Mouse (Mus musculus): Measurements from ENCODE around the gene Flrt2.
"Not testable (repeated sequence)": the region's sequence is repeated elsewhere in the genome, so short reads cannot be mapped to it uniquely, and the experiment has no call there.

Flrt2 gene

DNA sequence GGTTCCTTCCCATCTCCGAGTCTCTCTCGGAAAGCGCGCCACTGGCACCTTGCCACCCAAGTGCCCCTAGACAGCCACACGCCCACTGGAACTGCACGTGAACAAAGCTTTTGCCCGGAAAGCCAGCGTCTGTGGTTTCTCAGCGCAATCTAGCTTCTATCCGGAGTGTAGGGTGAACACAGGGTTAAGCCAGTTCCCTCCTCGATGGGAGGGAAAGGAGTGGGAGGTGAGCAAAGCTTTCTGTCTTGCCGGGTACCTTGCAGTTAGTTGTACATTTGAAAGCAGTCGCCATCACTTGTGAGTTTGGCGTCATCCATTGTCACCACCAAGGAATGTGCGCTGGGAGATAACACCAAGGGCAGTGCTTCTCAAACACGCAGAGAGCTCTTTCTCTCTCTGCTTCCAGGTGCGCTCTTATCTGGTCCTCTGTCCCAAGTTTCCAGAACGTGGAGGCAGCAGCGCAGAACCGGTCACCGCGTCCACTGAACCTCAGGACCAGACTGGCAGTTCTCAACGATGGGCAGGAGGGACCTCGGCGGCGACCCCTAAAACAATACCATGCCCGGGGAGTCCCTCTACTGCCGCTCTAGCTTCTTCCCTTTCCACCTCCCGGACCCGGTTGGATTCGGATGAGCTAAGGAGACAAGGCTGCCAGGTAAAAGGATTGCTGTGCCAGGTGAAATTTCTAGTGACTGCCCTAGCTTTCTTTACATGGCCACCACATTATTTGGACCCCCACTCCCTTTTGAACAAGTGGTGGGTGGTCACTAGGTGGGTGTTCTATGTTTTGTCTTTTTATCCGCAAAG, at the start of gene Flrt2:
Gene Flrt2 (plus strand): TSS at position 266 of the 807 bp plus-strand sequence.
- no peak for DNase-seq (ENCODE audit: low spot score in 2 of 2)

DNA sequence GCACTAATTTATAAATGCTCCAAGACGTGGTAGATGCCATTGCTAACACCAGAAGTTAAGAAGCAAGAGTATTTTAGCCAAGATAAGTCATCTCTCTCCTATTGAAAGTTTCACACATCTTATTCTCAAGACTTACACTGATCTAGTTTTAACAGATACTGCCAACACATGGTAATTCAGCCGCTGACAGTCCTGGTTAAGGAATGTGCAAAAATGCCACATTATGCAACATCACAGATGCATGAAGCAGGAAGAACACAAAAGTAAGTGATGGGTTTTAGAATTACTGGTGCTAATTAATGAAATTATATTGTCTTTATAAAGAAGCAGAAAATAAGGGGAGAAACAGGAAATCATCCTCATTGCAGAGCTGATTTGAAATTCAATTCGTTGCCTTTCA, 49.8 kb upstream of the Flrt2 start:
- no peak for DNase-seq (ENCODE audit: low spot score in 2 of 2)

DNA sequence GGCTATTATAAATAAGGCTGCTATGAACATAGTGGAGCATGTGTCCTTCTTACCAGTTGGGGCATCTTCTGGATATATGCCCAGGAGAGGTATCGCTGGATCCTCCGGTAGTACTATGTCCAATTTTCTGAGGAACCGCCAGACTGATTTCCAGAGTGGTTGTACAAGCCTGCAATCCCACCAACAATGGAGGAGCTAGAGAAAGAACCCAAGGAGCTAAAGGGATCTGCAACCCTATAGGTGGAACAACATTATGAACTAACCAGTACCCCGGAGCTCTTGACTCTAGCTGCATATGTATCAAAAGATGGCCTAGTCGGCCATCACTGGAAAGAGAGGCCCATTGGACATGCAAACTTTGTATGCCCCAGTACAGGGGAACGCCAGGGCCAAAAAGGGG, 44.8 kb upstream of the Flrt2 start:
- DNase-seq (ENCODE audit: low spot score in 2 of 2): not testable (repeated sequence)

DNA sequence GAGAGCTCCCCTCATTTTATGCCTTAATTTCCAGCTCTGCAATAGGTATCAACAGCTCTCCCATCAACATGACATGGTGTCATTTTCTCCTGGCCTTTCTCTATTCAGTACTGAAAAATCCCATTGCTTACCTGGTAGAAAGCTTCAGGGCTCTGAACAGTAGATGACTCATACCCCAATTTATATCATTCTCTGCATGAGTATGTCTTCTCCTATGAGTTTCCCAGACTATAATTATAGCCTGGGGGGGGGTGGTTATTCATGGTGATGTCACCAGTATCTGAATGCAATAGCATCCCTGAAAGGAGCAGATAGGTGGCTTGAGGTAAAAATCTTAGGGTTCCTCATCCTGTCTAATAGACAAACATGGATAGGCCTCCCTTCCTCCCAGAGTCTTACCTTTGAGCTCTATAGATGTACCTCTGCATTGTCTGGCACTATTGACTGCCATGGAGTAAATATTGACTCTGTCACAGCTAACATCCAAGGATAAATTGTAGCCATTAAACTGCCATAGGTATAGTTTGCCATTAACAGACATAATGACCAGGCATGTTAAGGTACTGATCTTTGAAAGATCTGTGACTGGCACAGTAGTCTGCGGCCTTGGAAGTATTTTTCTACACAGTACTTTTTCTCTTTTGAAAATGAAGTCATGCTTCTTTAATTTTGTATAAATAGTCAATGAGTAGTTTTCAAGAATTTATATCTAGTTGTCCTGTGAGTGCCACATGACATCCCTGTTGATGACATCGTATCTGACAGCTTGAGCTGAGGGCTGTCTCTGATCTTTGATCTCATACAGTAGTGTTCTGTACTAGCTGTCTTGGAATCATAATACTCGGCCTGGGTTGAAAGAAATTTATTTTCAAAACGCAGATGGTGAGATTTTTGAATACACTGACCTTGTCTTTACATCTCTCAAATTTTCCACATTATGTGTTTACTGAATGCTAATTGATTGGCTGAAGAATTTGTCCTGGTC, 39.6 kb upstream of the Flrt2 start:
- DNase-seq (ENCODE audit: low spot score in 2 of 2): no peak

DNA sequence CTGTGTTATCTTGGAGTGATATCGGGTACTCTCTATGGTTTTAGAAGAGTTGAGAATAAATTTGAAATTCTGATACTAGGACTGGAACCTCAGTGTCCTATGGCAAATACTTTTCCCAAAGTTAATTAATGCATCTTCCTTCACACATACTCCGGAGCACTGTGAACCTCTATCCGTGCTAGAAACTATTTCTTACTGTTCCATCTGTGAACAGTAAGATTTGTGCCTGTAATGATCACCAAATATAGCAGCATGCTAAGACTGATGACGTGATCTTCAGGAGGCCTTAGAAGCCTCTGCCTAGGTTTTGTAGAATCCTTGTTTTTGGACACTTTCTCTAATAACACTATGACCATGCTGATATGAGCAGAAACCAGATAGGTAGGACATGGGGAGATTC, 35.4 kb upstream of the Flrt2 start:
- DNase-seq (ENCODE audit: low spot score in 2 of 2): no peak

DNA sequence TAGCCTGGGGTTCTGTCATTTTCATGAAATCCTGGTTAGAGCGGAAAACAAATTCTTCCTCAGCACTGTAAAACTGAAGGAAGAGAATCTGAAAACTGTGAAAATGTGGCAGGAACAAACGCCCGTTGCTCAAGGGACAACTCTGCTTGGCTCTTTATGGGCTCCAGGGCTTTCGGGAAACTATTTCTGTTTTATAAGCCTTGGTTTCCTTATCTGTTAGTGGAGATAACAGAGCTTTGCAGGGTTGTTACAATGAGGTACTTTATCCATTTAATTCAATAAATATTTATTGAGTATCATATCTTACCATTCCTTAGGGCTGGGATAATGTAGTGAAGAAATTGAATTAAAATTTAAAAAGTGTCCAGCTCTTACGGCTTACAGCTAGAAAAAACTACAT, 24.7 kb upstream of the Flrt2 start:
- no peak for DNase-seq (ENCODE audit: low spot score in 2 of 2)

DNA sequence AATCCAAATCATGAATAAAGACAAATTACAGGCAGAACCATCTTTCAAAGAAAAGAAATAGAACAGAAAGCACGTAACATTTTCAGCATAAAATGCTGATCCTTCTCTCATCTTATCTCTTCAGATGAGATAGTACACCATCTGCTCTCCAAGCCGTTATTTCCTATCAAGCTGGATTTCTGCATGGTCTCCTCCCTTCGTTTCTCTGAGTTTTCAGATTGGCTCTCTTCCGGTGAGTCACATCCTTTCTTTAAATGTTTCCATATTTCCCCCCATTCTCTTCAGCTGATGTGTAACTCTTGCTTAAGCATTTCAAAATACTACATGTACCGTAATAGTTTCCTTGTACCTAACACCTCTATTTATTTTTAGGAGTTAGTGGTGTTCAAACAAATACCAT, 16.3 kb upstream of the Flrt2 start:
- DNase-seq (ENCODE audit: low spot score in 2 of 2): no peak

DNA sequence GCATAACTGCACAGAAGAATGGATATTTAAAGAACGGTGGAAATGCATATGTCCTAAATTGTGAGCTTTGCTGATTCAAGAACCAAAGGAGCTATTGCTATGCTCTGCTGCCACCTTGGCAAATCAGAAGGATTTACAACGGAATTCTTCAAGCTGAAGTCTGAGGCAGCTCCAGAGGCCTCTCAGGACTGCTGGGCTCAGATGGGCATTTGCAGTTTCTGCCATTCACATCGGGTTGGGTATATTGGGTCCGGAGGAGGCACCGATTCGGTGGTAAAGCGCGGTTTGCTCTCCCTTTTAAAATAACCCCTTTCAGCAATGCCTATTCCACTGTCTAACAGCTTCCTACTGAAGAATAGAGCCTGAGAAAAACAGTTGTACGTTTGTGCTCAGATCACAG, 1.2 kb upstream of the Flrt2 start:
- DNase-seq (ENCODE audit: low spot score in 2 of 2): no peak

DNA sequence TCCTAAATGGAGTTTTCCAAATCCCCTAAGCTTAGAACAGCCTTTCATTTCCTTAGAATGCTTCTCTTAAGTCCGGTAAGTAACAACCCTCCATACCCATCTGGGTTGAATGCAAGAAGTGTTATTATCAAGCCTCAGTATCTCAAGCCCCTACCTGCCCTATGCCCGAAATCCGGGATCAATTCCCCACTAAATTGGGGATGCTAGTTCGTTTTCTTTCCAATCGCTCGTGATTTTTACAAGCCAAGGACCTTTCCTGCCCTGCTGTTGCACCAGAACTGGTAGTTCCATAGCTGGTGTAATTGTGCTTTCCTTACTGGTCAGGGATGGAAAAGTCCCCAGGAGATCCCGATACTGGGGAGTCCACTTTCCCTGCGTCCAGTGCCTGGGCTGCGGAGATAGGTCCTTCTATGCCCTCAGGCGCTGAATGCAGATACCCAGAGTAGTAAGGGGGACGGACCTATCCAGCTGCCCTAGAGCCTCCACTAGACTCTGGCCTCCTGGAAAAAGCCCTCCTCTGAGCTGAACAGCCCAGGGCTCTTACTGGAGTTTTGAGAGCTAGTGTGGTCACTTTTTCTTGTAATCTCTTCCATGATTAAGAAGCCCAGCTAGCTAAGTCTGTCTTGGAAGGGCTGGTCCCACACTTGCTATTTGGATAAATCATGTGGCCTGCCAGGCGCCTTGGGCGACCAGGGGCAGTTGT, 1.1 kb downstream of the Flrt2 start:
- no peak for DNase-seq (ENCODE audit: low spot score in 2 of 2)

DNA sequence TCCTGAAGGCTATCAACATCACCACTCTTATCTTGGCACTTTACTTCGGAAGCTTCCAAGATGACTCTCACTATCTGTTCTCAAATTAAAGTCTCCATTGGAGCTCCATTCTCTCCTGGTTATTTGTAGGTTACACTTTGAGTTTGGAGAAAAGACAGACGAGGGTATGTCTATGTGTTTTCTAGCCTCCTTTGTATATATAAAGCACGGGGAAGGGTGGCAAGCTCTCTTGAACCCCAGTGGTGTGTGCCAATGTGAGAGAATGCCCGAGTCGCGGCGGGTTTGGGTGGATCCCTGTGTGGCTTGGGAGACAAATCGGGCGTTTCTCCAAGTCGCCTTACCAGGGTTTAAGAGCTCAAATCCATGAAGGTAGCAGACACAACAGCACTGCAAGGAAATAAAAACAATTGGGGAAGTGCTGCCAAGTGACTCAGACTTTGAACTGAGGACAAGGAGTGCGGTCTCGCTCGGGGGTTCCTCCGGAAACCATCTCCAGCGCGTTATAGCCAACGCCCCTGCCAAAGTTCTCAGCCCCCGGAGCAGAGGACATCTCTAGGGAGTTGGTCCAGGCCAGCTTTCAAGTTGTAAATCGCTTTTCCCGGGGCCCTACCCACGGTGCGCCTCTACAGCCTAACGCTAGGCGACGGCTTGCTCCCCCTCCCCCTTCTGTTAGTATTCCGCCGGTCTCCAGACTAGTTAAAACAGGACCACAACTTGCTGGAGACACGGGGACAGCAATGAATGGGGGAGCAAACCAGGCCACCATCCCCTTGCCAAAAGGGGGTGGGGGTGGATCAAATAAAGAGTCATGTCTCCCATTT, 1.8 kb downstream of the Flrt2 start:
- DNase-seq (ENCODE audit: low spot score in 2 of 2): no peak

DNA sequence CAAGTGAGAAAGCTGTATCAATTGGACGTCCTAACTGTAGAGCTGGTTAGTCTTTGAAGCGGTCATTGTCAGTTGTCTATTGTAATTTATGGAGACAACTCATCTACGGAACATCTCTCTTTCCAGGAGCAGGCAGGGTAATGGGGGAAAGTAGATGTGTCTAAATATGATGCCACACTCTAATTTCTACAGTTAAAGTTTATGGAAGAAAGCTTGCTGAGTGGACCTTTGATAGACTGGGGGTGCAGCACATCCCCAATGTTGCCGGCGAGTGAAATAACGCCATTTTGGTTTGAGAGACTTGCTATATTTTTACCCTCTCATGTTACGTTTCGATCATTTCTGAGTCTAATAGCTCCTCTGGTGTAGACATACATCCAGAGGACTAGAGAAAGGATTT, 2.5 kb downstream of the Flrt2 start:
- DNase-seq (ENCODE audit: low spot score in 2 of 2): no peak

DNA sequence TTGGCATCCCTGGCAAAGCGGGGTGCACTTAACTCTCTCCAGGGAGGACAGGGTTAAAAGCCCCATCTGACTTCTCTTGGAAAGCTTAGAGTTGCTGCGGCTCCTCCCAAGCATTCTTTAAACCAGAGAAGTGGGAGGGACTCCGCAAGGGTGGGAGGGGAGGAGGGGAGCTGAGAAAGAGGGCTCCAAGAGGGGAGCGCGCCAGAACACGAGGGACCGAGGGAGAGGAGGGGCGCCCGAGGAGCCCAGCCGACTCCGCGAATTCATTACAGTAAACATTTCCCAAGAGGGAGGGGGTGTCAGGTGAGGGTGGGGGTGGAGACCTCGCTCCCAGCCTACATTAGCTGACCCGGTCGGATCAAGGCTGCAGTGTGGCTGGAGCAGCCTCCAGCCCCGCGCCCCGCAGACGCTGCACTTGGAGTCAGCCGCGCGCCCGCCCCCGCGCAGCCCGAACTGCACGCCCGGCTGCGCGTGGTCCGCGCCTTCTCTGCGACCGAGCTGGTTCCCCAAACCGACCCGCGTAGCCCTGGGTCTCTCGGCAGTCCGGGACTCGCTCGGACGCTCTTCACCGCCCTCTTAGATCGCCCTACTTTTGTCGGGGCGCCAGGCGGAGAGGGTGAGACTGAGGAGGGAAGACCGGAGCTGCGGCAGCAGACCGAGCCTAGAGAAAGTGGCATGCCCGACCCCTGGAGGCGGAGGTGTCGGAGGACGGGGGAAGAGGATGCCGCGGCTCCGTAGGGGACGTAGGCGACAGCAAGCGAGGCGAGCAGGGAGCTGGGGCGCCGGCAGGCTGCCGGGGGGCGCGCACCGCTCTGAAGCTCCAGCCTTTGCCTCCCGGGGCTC, 3.2 kb downstream of the Flrt2 start:
- no peak for DNase-seq (ENCODE audit: low spot score in 2 of 2)

DNA sequence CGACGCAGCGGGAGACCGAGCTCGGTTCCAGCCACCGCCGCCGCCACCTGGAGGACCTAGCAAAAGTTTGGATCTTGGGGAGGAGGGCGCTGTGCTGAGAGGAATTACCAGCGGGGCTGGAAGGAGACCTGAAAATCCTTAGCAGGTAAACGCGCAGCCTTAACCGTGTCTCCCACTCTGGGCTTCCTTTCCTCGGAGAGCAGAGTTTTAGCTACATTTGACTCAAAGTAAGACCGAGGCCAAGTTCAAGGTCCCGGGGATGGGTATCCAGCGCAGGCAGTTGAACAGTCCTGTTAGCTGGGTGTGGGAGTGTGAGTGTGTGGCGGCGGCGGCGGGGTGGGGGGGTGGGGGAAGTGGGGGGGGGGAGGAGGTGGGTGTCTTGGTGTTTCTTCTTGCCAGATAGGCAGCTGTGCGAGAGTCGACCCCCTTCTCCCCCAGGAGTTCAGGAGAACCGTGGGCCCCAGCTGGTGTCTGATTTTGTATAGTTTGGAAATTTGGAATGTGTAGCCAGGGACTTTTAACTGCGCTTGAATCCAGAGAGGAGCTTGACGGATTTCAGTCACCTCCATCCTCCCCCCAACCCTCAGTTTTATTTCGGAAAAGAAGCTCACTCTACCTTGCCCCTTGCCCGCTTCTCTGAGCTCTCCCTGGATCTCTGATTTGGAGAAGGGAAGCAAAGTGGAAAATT, 4.0 kb downstream of the Flrt2 start:
- no peak for DNase-seq (ENCODE audit: low spot score in 2 of 2)

DNA sequence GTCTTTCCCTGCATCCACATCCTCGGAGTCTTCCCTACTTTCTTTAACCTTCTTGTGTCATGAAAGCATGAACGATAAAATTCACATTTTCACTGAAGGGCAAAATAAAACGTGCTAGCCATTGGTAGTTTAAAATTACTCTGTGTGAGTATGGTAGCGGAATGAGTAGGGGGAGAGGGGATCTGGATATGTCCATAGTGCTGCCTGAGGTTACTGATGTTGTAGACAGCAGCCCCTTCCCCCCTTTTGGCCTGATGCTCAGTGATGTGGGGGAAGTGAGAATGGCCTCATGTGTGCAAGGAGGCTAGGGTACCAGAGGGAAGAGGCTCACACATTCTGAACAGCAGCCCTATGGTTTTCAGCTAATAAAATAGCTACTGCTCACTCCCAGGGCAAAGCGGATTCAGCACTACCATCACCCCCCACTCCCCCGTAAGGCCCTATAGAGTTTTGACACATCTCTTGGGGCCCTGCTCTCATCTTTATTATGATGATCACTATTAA, 4.5 kb downstream of the Flrt2 start:
- DNase-seq (ENCODE audit: low spot score in 2 of 2): no peak

DNA sequence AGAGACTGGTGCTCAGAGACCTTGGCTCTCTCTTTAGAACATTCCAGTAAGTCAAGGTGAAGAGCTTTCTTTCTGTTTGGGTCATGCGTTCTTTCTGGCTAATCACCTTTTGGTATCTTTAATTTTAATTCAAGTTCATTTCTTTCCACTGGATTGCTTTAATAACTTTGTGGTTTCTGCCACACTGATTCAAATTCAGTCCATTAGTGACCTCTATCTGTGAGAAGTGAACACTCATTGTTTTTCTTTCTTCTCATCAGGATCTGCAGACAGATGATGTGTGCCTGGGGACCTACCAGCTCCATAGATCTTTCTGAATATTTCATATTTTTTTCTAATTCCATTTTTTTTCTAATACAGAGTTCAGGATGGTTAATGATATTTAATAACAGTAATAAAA, 6.5 kb downstream of the Flrt2 start:
- DNase-seq (ENCODE audit: low spot score in 2 of 2): no peak

DNA sequence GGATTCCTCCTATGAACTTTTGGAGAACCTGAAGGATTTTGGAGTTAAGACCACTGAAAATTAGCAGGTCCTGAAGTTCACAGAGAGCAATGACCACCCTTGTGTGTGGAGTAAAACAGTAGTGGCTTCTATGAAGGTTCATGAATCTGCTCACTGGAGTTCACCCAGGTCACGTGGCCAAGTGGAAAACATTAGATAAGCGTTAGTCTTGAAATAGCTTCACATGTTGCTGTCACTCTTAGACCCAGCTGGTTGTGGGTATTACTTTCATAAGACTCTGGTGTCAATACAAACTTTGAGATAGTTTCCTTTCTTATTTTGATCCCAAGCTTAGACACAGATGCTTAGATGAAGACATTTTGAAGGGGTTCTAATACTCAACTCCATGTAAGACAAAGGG, 8.7 kb downstream of the Flrt2 start:
- DNase-seq (ENCODE audit: low spot score in 2 of 2): no peak

DNA sequence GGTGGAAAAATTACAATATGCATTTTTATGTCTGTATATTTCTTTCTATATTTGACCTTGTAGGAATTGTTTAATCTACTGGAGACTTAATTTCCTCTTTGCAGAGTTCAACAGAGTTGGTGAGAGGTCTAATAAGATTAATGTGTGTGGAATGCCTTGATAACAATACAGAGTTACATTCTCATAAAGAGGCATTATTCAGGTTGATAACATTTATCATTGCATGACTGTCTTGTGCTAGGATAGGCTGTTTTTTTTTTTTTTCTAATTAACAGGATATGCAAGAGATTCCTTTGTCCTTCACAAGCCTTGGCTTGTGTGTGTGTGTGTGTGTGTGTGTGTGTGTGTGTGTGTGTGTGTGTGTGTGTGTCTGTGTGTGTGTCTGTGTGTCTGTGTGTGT, 9.6 kb downstream of the Flrt2 start:
- no peak for DNase-seq (ENCODE audit: low spot score in 2 of 2)

DNA sequence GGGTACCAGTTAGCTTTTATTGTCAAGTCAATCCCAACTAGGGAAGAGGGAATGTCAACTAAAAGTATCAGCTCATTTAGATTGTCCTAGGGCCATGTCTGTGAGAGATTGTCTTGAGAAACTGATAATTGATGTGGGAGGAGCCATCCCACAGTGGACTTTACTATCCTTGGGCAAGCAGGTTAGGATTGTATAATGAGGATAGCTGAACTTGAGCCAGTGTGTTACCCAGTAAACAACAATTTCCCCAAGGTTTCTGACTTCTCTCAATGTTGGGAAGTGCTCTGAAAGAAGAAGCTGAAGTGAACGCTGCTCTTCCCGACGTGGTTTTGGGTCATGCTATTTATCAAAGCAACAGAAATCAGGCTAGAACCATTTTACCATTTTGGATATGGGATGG, 13.0 kb downstream of the Flrt2 start:
- DNase-seq (ENCODE audit: low spot score in 2 of 2): no peak

DNA sequence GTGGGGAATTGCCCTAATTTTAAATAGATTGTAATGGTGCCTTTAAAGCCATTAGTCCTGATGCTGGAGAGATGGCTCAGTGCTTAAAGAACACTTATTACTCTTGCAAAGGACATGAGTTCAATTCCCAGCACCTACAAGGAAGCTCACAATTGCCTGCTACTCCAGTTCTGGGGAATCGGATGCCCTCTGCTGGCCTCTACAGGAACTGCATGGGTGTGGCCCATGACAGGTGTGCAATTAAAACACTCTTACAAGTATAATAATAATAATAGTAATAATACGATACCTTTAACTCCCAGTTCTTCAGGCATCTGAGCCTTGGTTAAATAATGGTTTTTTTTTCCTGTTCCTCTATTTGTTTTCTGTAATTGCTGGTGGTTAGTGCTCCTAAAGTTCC, 31.2 kb downstream of the Flrt2 start:
- no peak for DNase-seq (ENCODE audit: low spot score in 2 of 2)

DNA sequence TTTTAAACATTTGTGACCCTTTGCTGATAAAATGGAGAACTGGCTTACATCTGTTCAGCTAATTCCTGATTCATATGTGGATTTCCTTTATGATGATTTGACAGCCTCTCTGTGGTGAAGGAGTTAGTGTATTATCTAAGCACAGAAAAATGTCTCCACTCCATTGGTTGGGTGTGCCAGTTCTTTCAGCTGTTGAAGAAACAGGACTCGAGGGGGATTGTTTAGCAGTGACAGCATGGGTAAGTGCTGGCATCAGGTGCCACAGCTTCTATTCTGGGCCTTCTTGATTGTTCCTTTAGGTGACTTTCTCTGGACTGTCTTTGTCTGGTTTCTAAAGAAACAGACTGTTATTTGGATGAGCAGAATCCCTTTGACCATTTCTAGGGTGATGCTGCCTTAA, 42.0 kb downstream of the Flrt2 start:
- no peak for DNase-seq (ENCODE audit: low spot score in 2 of 2)

All from natural killer cell, adult 2 months (primary cell).